12 mouse cellular contexts compared by ENCODE assay signal in genomic region chr14:64585471-64586192, GRCm38 (mm10).
DNase-seq lines count a peak whose midpoint lies in the region; ATAC-seq lines count a peak whose summit lies in the region.
"Had no signal": no experiment of that assay in that cellular context is flagged by ENCODE, and none has a peak within 500 bp of the region (broad histone marks: within the 10 kb centered on the region; RNA-seq: fewer than 3 reads in every experiment).

No protein-coding gene starts in this region.

- no peaks in the 10 kb centered on the region for H3K36me3 ChIP-seq in embryonic facial prominence, embryonic 10.5 days (replicated peaks)
- H3K36me3 ChIP-seq in hindbrain, embryonic 16.5 days (ENCODE audit: control insufficient read depth, insufficient read depth, low read length) = no peaks in the 10 kb centered on the region
- H3K36me3 ChIP-seq in neural tube, embryonic 13.5 days = peaks cover 8% of the 10 kb centered on the region; the same call in 1 of the 2 replicates
- H3K36me3 ChIP-seq: G1E had no signal

- H3K9me3 ChIP-seq in embryonic facial prominence, embryonic 10.5 days = no peaks in the 10 kb centered on the region
- no peaks in the 10 kb centered on the region for H3K9me3 ChIP-seq in hindbrain, embryonic 16.5 days (ENCODE audit: control insufficient read depth, low read length)
- no peaks in the 10 kb centered on the region for H3K9me3 ChIP-seq in neural tube, embryonic 13.5 days
- H3K9me3 ChIP-seq: G1E; megakaryocyte, embryonic 14.5 days had no signal

- H3K4me2 ChIP-seq in hindbrain, embryonic 16.5 days (ENCODE audit: low read length) = peak overlapping the region; percentile 74
- peak overlapping the region; percentile 93 for H3K4me2 ChIP-seq in neural tube, embryonic 13.5 days

- WGBS in embryonic facial prominence, embryonic 10.5 days = 4% methylated on average over 28 of the region's 28 CpGs
- 4% methylated on average over 28 of the region's 28 CpGs for WGBS in hindbrain, embryonic 16.5 days
- 2% methylated on average over 28 of the region's 28 CpGs for WGBS in neural tube, embryonic 13.5 days

- peaks cover 99% of the 10 kb centered on the region for H3K27me3 ChIP-seq in embryonic facial prominence, embryonic 10.5 days (replicated peaks; ENCODE audit: low read depth, poor library complexity, severe bottlenecking)
- H3K27me3 ChIP-seq in hindbrain, embryonic 16.5 days (replicated peaks; ENCODE audit: control insufficient read depth, insufficient read depth, low read length) = no peaks in the 10 kb centered on the region
- no peaks in the 10 kb centered on the region for H3K27me3 ChIP-seq in neural tube, embryonic 13.5 days

- H3K4me1 ChIP-seq in embryonic facial prominence, embryonic 10.5 days = peaks cover 44% of the 10 kb centered on the region
- peaks cover 29% of the 10 kb centered on the region for H3K4me1 ChIP-seq in hindbrain, embryonic 16.5 days (ENCODE audit: control insufficient read depth, insufficient read depth, low read depth, low read length)
- H3K4me1 ChIP-seq in neural tube, embryonic 13.5 days (replicated peaks) = peaks cover 56% of the 10 kb centered on the region

- DNase-seq in cerebellum, adult 9-11 months = peak; percentile 67
- DNase-seq in embryonic facial prominence, embryonic 10.5 days (ENCODE audit: low spot score) = peak; percentile 22
- no peak for DNase-seq in layer of hippocampus, postnatal 14 days (ENCODE audit: low spot score in 2 of 2)
- DNase-seq in gastrocnemius, postnatal 14 days = no peak
- no peak for DNase-seq in kidney, postnatal 10 days
- DNase-seq in layer of hippocampus, postnatal 36 days = no peak
- DNase-seq: adrenal gland, postnatal 36 days; kidney, postnatal 14 days had no signal

- intact Hi-C loops in gastrocnemius, postnatal 14 days (cut with DNase I; ENCODE audit: low total_unique reads) = no loop called here

- no peak overlapping the region for H3K27ac ChIP-seq in embryonic facial prominence, embryonic 10.5 days (replicated peaks)
- peak overlapping the region; percentile 100 for H3K27ac ChIP-seq in hindbrain, embryonic 16.5 days (ENCODE audit: low read depth, low read length)
- peak overlapping the region; percentile 100 for H3K27ac ChIP-seq in neural tube, embryonic 13.5 days (replicated peaks)

- ATAC-seq in hindbrain, embryonic 16.5 days = no peak
- ATAC-seq in neural tube, embryonic 13.5 days (ENCODE audit: low read depth) = no peak

- H3K4me3 ChIP-seq in embryonic facial prominence, embryonic 10.5 days = 0 out of 2 replicates have a peak overlapping the region, but pooled peaks have one; percentile 8
- peak overlapping the region; percentile 18 for H3K4me3 ChIP-seq in hindbrain, embryonic 16.5 days (ENCODE audit: low read length)
- peak overlapping the region; percentile 82 for H3K4me3 ChIP-seq in neural tube, embryonic 13.5 days
- H3K4me3 ChIP-seq: megakaryocyte, embryonic 14.5 days had no signal

- peak overlapping the region; percentile 53 for H3K9ac ChIP-seq in hindbrain, embryonic 16.5 days (ENCODE audit: low read depth, low read length)
- H3K9ac ChIP-seq in neural tube, embryonic 13.5 days = peak overlapping the region; percentile 99

Comparison
In these comparisons a context has a peak if more than half of its experiments do, and no peak if none do; other contexts are left out.
1. DNase-seq: peak in cerebellum, adult 9-11 months (single experiment) and embryonic facial prominence, embryonic 10.5 days (single experiment); none in layer of hippocampus, postnatal 14 days (0 of 2), gastrocnemius, postnatal 14 days (single experiment), kidney, postnatal 10 days (single experiment) and layer of hippocampus, postnatal 36 days (0 of 2).
2. H3K4me3 ChIP-seq: peak in every context shown above with its lines; median percentile 82 in neural tube, embryonic 13.5 days; 18 in hindbrain, embryonic 16.5 days; 8 in embryonic facial prominence, embryonic 10.5 days.